Mouse (Mus musculus) Patski (cell line): ENCODE measurements around the gene Hsf2bp. TPM values are rescaled to one million over a fixed set of nuclear protein-coding genes. Genes with fewer than 3 reads are reported as not detected.
A peak's percentile ranks its signal among the peaks of the same experiment; 100 is the strongest.
"Not testable (repeated sequence)": the region's sequence is repeated elsewhere in the genome, so short reads cannot be mapped to it uniquely, and the experiment has no call there.

Experiments used
- ATAC-seq: fragments of 100-300 bp; one replicate; pipeline ENCODE4 v1.8.0; 2021
- CTCF ChIA-PET: fragments of 350-600 bp; sonication (Branson Sonifier 250); formaldehyde crosslinking; loops from one replicate; lab custom pipeline; 2022; ENCODE audit warnings: inconsistent platforms; lab: Charles Lee
- POLR2A ChIA-PET: fragments of 350-600 bp; sonication (Branson Sonifier 250); formaldehyde crosslinking; loops from one replicate; lab custom pipeline; 2022; ENCODE audit warnings: antibody characterized with exemption, inconsistent platforms; lab: Charles Lee
- DNase-seq: peaks from one replicate; pipeline ENCODE4 v3.0.0-alpha.2; 2011; ENCODE audit warnings: low read depth, low spot score
- H3K27me3 ChIP-seq: fragments of 371-371 bp; one replicate; pipeline ENCODE4 v1.5.1; 2021
- CTCF ChIP-seq: fragments of 100-300 bp; IDR thresholded peaks from one replicate; pipeline ENCODE4 v1.5.1; 2021
- in situ Hi-C: fragments of 300-500 bp; cut with MboI; formaldehyde crosslinking; loops from 3 replicates; pipeline ENCODE4 v1.11.1; 2018; ENCODE audit warnings: low pct_unique_long_range_greater_than_20kb, mixed read lengths
- polyA plus RNA-seq: library from polyadenylated mRNA; unstranded; gene quantifications from one replicate; pipeline ENCODE4 v1.2.3, GENCODE M21; 2021

The Hsf2bp gene
- polyA plus RNA-seq, result 0.64 TPM

- ChIA-PET POLR2A (interaction anchor here (1.0 to 1.1 kb wide), 2 partner anchors 16 to 27 kb away, joined by 3 read pairs; no protein-coding TSS in a partner anchor), CTCF (interaction anchor here (0.8 kb wide), 1 partner anchor 9 kb away, joined by 4 read pairs; no protein-coding TSS in a partner anchor)
- TF ChIP-seq CTCF, result no peak
- DNase-seq, result no peak
- in situ Hi-C loops, result no loop called here
- no peaks in the 10 kb centered on the region for H3K27me3 ChIP-seq
- peak; percentile 75 for ATAC-seq
These were observed at the start of gene Hsf2bp, which contains the start of gene Rrp1b for GRCm38 (mm10) chr17:32035609-32036508. Hsf2bp (minus strand) TSS chr17:32036349. Rrp1b (plus strand) TSS chr17:32036100.

GRCm38 (mm10) chr17:32083351-32083750 is 47.2 kb upstream of the Hsf2bp start:
- H3K27me3 ChIP-seq, result no peaks in the 10 kb centered on the region
- ATAC-seq, result no peak
- in situ Hi-C loops, result no loop called here
- ChIA-PET CTCF (interaction anchor here (1.5 kb wide), 1 partner anchor 14 kb away, joined by 4 read pairs; no protein-coding TSS in a partner anchor), POLR2A (no interaction called here)
- TF ChIP-seq CTCF, result no peak
- DNase-seq, result no peak

- in situ Hi-C loops, result no loop called here
- TF ChIP-seq CTCF, result peak; percentile 86
- DNase-seq (no peak), ATAC-seq (no peak)
- CTCF ChIA-PET, result interaction anchor here (1.5 kb wide), 1 partner anchor 48 kb away, joined by 5 read pairs; no protein-coding TSS in a partner anchor
- POLR2A ChIA-PET, result no interaction called here
- no peaks in the 10 kb centered on the region for H3K27me3 ChIP-seq
These were observed 39.0 kb upstream of the Hsf2bp start for GRCm38 (mm10) chr17:32075164-32075563.

GRCm38 (mm10) chr17:32074658-32075057 is 38.5 kb upstream of the Hsf2bp start:
- ChIA-PET POLR2A (no interaction called here), CTCF (interaction anchor here (1.4 to 1.5 kb wide), 2 partner anchors 8 to 48 kb away, joined by 5 read pairs; no protein-coding TSS in a partner anchor)
- no peaks in the 10 kb centered on the region for H3K27me3 ChIP-seq
- DNase-seq (no peak), ATAC-seq (no peak)
- in situ Hi-C loops, result loop anchor here (5.0 kb wide), 1 partner anchor 47 kb away; no protein-coding TSS in a partner anchor
- TF ChIP-seq CTCF, result no peak

- ChIA-PET POLR2A (no interaction called here), CTCF (interaction anchor here (0.7 to 1.4 kb wide), 4 partner anchors 9 to 399 kb away, joined by 3 to 5 read pairs (median 4); no protein-coding TSS in a partner anchor)
- DNase-seq (no peak), ATAC-seq (no peak)
- TF ChIP-seq CTCF, result peak; percentile 91
- H3K27me3 ChIP-seq, result no peaks in the 10 kb centered on the region
- in situ Hi-C loops, result loop anchor here (5.0 kb wide), 1 partner anchor 46 kb away; no protein-coding TSS in a partner anchor
These were observed 37.2 kb upstream of the Hsf2bp start for GRCm38 (mm10) chr17:32073359-32073758.

GRCm38 (mm10) chr17:32068810-32069209 is 32.7 kb upstream of the Hsf2bp start:
- H3K27me3 ChIP-seq, result no peaks in the 10 kb centered on the region
- ATAC-seq, result no peak
- POLR2A ChIA-PET, result no interaction called here
- DNase-seq, result no peak
- CTCF ChIA-PET, result no interaction called here
- TF ChIP-seq CTCF, result no peak
- in situ Hi-C loops, result no loop called here

- CTCF ChIA-PET, result no interaction called here
- no peaks in the 10 kb centered on the region for H3K27me3 ChIP-seq
- TF ChIP-seq CTCF, result no peak
- POLR2A ChIA-PET, result no interaction called here
- in situ Hi-C loops, result no loop called here
- ATAC-seq (no peak), DNase-seq (no peak)
These were observed 32.2 kb upstream of the Hsf2bp start for GRCm38 (mm10) chr17:32068381-32068780.

GRCm38 (mm10) chr17:32067541-32067940 is 31.4 kb upstream of the Hsf2bp start:
- no peak for TF ChIP-seq CTCF
- CTCF ChIA-PET, result interaction anchor here (0.7 kb wide), 1 partner anchor 37 kb away, joined by 3 read pairs; no protein-coding TSS in a partner anchor
- ATAC-seq (no peak), DNase-seq (no peak)
- POLR2A ChIA-PET, result no interaction called here
- no peaks in the 10 kb centered on the region for H3K27me3 ChIP-seq
- in situ Hi-C loops, result no loop called here

- H3K27me3 ChIP-seq, in situ Hi-C loops: not testable (repeated sequence)
- ChIA-PET POLR2A (interaction anchor here (1.4 kb wide), 1 partner anchor 28 kb away, joined by 4 read pairs; no protein-coding TSS in a partner anchor), CTCF (interaction anchor here (1.4 to 1.5 kb wide), 2 partner anchors 9 to 10 kb away, joined by 3 to 4 read pairs; no protein-coding TSS in a partner anchor)
- ATAC-seq (peak; percentile 54), DNase-seq (peak; percentile 48)
These were observed 28.6 kb upstream of the Hsf2bp start for GRCm38 (mm10) chr17:32064762-32065161.

GRCm38 (mm10) chr17:32063654-32064053 is 27.5 kb upstream of the Hsf2bp start:
- in situ Hi-C loops, result no loop called here
- no peak for ATAC-seq
- ChIA-PET CTCF (interaction anchor here (1.0 to 1.5 kb wide), 3 partner anchors 9 to 37 kb away, joined by 3 to 4 read pairs (median 3); no protein-coding TSS in a partner anchor), POLR2A (no interaction called here)
- TF ChIP-seq CTCF, result no peak
- DNase-seq, result no peak
- H3K27me3 ChIP-seq, result no peaks in the 10 kb centered on the region

GRCm38 (mm10) chr17:32061219-32061618 is 25.1 kb upstream of the Hsf2bp start:
- ATAC-seq (no peak), DNase-seq (no peak)
- H3K27me3 ChIP-seq, result no peaks in the 10 kb centered on the region
- in situ Hi-C loops, result no loop called here
- ChIA-PET POLR2A (no interaction called here), CTCF (interaction anchor here (1.0 kb wide), 1 partner anchor 11 kb away, joined by 3 read pairs; no protein-coding TSS in a partner anchor)
- no peak for TF ChIP-seq CTCF
